Mouse (Mus musculus) liver, embryonic 14.5 days (tissue): Measurements from ENCODE around the gene Prm1. TPM values are rescaled to one million over a fixed set of nuclear protein-coding genes. Genes with fewer than 3 reads are reported as not detected.
A peak's percentile ranks its signal among the peaks of the same experiment; 100 is the strongest.

ENCODE experiments used
- ATAC-seq: fragments of 200-750 bp; cut with Nextera tagmentation; 2 replicates; pipeline ENCODE4 v1.8.0; 2017; ENCODE audit warnings: moderate number of reproducible peaks, mild to moderate bottlenecking, moderate library complexity; ENCODE audit not compliant: insufficient read depth
- DNase-seq, 3 experiments: peaks; one replicate each; pipeline ENCODE4 v3.0.0-alpha.2; 2012 to 2013; ENCODE audit warnings: low read depth in 3 of 3, low spot score in 3 of 3
- H3K27ac ChIP-seq: fragments of 300-500 bp; sonication (generic); 2 replicates; pipeline ENCODE4 v1.5.1; 2014; ENCODE audit warnings: moderate library complexity, mild to moderate bottlenecking, control low read depth, inconsistent platforms
- H3K27me3 ChIP-seq: fragments of 300-500 bp; sonication (generic); 2 replicates; pipeline ENCODE4 v1.6.1; 2014; ENCODE audit warnings: mild to moderate bottlenecking, low read length, moderate library complexity; ENCODE audit not compliant: control insufficient read depth, insufficient read depth
- H3K36me3 ChIP-seq: fragments of 300-500 bp; sonication (generic); replicated peaks from 2 replicates; pipeline ENCODE4 v1.6.1; 2014; ENCODE audit warnings: low read depth; ENCODE audit not compliant: control insufficient read depth, insufficient read depth
- H3K4me1 ChIP-seq, 2 experiments: fragments of 200-500 bp in 1 of 2; fragments of 300-500 bp in 1 of 2; sonication (generic) in 1 of 2; replicated peaks; 2 replicates each; pipeline ENCODE4 v1.6.1; 2012 to 2014; ENCODE audit warnings: antibody characterized with exemption in 1 of 2, inconsistent platforms in 1 of 2, low read length in 1 of 2; ENCODE audit not compliant: control insufficient read depth in 2 of 2, insufficient read depth in 2 of 2
- H3K4me2 ChIP-seq: fragments of 300-500 bp; sonication (generic); 2 replicates; pipeline ENCODE4 v1.6.1; 2014; ENCODE audit warnings: low read depth, mild to moderate bottlenecking, control low read depth, moderate library complexity
- H3K4me3 ChIP-seq, 2 experiments: fragments of 200-500 bp in 1 of 2; fragments of 300-500 bp in 1 of 2; sonication (generic) in 1 of 2; 2 replicates each; pipeline ENCODE4 v1.5.1; 2012 to 2014; ENCODE audit warnings: low read depth in 2 of 2, low read length in 2 of 2, mild to moderate bottlenecking in 2 of 2, control low read depth in 1 of 2, inconsistent platforms in 1 of 2, moderate library complexity in 1 of 2; ENCODE audit not compliant: insufficient read depth in 1 of 2
- H3K9ac ChIP-seq: fragments of 300-500 bp; sonication (generic); replicated peaks from 2 replicates; pipeline ENCODE4 v1.6.1; 2014; ENCODE audit warnings: mild to moderate bottlenecking, control low read depth, moderate library complexity
- H3K9me3 ChIP-seq: fragments of 300-500 bp; sonication (generic); 2 replicates; pipeline ENCODE4 v1.6.1; 2016; ENCODE audit warnings: low read length, mixed read lengths; ENCODE audit not compliant: control insufficient read depth
- CTCF ChIP-seq: IDR thresholded peaks from 2 replicates; pipeline ENCODE4 v1.5.1; 2016; ENCODE audit warnings: antibody characterized with exemption, low read depth, control low read depth
- EP300 ChIP-seq: IDR thresholded peaks from 2 replicates; pipeline ENCODE4 v1.6.1; 2016; ENCODE audit warnings: antibody characterized with exemption, low read depth
- WGBS: fragments of 180-500 bp; shearing (Covaris S2); extraction: QIAGEN DNeasy Blood & Tissue Kit; methylation state at CpG from one replicate; pipeline ENCODE4 v1.1.7; 2014; ENCODE audit not compliant: insufficient replicate concordance; 5-methylcytosine and 5-hydroxymethylcytosine counted together
- polyA plus RNA-seq, 2 experiments: library from polyadenylated mRNA; depleted of rRNA in 1 of 2; stranded (reverse) in 1 of 2; unstranded in 1 of 2; fragments of >200 nt; fragmentation: Nextera tagmentation in 1 of 2; extraction: Ambion mirVana in 1 of 2; gene quantifications; 2 replicates each; pipeline versions ENCODE4 v1.2.1 to v1.2.3; 2012 to 2014

The Prm1 gene
- polyA plus RNA-seq, 2 experiments: not detected

DNA sequence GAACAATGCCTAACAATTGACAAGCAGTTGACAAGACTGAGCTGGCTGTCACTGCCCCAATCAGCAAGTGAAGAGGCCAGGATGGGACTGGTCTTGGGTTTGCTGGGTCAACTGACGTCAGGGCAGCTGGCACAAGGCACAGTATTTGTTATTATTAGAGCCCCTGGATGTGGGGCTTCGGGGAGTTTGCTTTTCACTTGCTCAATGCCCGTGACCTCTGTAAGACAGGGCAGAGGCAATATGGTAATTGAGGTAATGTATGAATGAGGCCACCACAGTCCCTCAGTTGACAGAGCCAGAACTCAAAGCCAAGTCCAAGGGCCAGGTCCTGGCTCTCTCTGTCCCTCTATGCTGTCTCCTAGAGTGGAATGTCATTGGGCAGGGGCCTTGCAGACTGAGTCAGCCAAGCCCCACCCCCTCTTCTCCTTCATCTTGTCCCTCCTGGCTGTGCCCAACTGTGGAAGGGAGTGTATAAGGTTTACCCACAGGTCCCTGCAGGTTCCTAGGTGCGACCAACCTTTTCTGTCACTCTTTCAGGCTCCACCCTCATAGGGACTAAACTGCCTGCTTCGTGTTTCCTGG is 28.0 kb downstream of the Prm1 start:
- no peak for ATAC-seq
- Histone ChIP-seq H3K36me3 (no peaks in the 10 kb centered on the region), H3K4me1 (peaks cover 0 to 6% of the 10 kb centered on the region in 2 experiments; a peak in 1 of 4 replicates), H3K9ac (no peak overlapping the region), H3K9me3 (no peaks in the 10 kb centered on the region), H3K27ac (no peak overlapping the region), H3K4me3 (no peak overlapping the region), H3K4me2 (no peak overlapping the region), H3K27me3 (peaks cover 3% of the 10 kb centered on the region)
- 52% methylated on average over 5 of the region's 5 CpGs for whole genome bisulfite sequencing
- no peak for DNase-seq
- TF ChIP-seq EP300 (no peak), CTCF (no peak)

DNA sequence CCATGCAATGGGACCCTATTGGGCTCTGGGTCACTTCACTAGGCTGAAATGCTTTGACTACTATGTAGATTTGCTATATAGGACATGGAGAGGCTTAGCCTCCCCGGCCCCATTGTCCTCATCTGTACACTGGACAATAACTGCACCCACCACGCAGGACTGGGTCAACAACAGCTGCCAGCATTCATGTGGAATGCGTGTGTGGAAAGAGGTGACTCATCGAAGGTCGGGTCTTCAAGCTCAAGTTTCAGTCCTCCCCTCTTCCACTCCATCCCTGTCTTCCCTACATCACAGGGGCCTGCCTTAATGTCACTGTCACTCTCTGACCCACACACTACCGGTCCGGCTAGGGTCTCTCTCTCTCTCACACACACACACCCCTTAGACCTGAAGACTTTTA is 29.3 kb downstream of the Prm1 start:
- ATAC-seq (no peak), DNase-seq (no peak)
- Histone ChIP-seq H3K27me3 (no peaks in the 10 kb centered on the region), H3K4me2 (no peak overlapping the region), H3K36me3 (no peaks in the 10 kb centered on the region), H3K9me3 (no peaks in the 10 kb centered on the region), H3K4me3 (no peak overlapping the region), H3K27ac (no peak overlapping the region), H3K9ac (no peak overlapping the region), H3K4me1 (peaks cover 0 to 15% of the 10 kb centered on the region in 2 experiments; a peak in 2 of 4 replicates)
- WGBS: 45% methylated on average over 7 of the region's 7 CpGs
- TF ChIP-seq CTCF (no peak), EP300 (no peak)

DNA sequence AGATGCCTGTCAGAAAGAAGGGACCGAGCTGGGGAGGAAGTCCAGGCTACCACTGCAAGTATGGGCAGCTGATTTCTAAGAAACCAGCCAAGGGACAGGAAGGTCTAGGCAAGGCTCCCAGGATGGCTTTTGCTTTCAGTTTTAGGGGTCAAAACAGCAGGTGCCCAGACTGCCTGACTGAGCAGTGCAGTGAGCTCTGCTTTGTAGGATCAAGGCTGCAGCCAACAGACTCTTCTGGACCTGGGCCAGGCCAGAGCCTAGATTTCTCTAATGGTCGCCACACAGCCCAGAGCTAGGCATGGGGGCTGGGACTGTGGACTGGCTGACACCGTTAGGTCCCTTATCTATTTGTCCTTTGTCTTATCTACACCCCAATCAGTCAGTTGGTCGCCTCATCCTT is 30.9 kb downstream of the Prm1 start:
- Histone ChIP-seq H3K4me3 (no peak overlapping the region), H3K4me2 (no peak overlapping the region), H3K4me1 (peaks cover 0 to 15% of the 10 kb centered on the region in 2 experiments; a peak in 2 of 4 replicates), H3K27me3 (no peaks in the 10 kb centered on the region), H3K9me3 (no peaks in the 10 kb centered on the region), H3K9ac (no peak overlapping the region), H3K27ac (no peak overlapping the region), H3K36me3 (no peaks in the 10 kb centered on the region)
- TF ChIP-seq EP300: no peak
- TF ChIP-seq CTCF: no peak
- WGBS: 22% methylated on average over 4 of the region's 4 CpGs
- DNase-seq (no peak), ATAC-seq (no peak)

DNA sequence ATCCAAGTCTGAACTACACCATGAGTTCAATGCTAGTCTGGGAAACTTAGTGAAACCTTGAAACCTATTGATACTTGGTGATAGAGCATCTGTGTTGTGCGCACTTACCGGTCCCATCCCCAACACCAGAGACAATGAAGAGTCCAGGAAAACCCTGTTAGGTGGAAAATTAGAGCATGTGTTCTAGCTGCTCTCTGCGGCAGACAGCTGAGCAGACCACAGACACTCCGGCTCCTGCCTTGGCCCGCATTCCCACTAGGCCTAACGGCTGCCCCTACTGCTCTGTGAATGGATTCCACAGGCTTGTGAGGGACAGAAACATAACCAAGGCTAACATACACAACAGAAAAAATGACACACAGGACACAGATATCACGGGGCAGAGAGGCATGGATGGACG is 32.1 kb downstream of the Prm1 start:
- H3K4me2 ChIP-seq: no peak overlapping the region
- no peak overlapping the region for H3K27ac ChIP-seq
- no peaks in the 10 kb centered on the region for H3K27me3 ChIP-seq
- WGBS: 78% methylated on average over 8 of the region's 8 CpGs
- H3K36me3 ChIP-seq: no peaks in the 10 kb centered on the region
- no peak overlapping the region for H3K4me3 ChIP-seq
- ATAC-seq: no peak
- TF ChIP-seq CTCF: no peak
- no peak for TF ChIP-seq EP300
- H3K9me3 ChIP-seq: no peaks in the 10 kb centered on the region
- DNase-seq: no peak
- H3K4me1 ChIP-seq: peaks cover 0 to 17% of the 10 kb centered on the region in 2 experiments; a peak in 2 of 4 replicates
- no peak overlapping the region for H3K9ac ChIP-seq

DNA sequence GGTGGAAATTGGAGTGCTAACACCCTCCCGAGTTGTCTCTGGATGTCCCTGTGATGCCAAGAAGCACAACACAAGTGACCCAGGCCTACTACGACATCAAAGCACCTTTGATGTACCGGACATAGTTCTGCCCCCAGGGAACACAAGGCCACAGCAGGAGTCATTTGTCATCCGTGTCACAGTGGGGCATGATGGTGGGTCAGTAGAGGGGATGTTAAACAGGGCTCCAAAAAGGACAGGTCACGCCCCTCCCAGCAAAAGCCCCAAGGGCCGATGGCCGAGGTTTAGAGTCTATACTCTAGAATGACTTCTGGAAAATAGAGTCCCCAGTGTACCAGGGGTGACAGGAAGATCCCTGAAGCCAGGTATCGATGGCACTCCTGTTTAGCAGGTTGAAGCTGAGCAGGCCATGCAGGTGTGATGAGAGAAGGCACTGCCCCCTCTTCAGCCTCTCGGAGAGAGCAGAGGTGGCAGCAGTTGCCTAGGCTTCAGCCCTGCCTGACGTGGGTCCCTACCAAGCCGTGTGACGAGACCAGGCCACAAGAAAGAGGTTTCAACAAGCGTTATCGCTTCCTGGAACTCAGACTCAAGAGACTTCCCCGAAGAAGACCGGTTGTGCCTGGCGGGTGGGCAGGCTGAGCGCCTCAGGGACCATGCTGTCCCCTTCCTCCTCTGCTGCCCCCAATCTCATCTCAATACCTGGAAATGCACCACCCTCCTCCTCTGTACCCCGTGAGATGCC is 33.7 kb downstream of the Prm1 start:
- Histone ChIP-seq H3K4me3 (no peak overlapping the region), H3K27ac (no peak overlapping the region), H3K27me3 (no peaks in the 10 kb centered on the region), H3K4me2 (no peak overlapping the region), H3K36me3 (no peaks in the 10 kb centered on the region), H3K4me1 (peaks cover 0 to 14% of the 10 kb centered on the region in 2 experiments; a peak in 2 of 4 replicates), H3K9ac (no peak overlapping the region), H3K9me3 (no peaks in the 10 kb centered on the region)
- DNase-seq (peak in 1 of 3 experiments; percentile 40), ATAC-seq (peak; percentile 50; the same call in 1 of the 2 replicates)
- WGBS: 31% methylated on average over 19 of the region's 19 CpGs
- TF ChIP-seq EP300: no peak
- no peak for TF ChIP-seq CTCF
